Mouse (Mus musculus) liver, embryonic 16.5 days (tissue): ENCODE measurements around the gene Inip. TPM values are rescaled to one million over a fixed set of nuclear protein-coding genes. Genes with fewer than 3 reads are reported as not detected.

ENCODE experiments used
- ATAC-seq: fragments of 200-750 bp; cut with Nextera tagmentation; 2 replicates; pipeline ENCODE4 v1.8.0; 2017; ENCODE audit warnings: low read depth, mild to moderate bottlenecking, moderate number of reproducible peaks, moderate library complexity
- H3K27ac ChIP-seq: fragments of 300-500 bp; sonication (generic); 2 replicates; pipeline ENCODE4 v1.5.1; 2014; ENCODE audit warnings: mild to moderate bottlenecking, low read length
- H3K27me3 ChIP-seq: fragments of 300-500 bp; sonication (generic); 2 replicates; pipeline ENCODE4 v1.6.1; 2014; ENCODE audit warnings: low read depth, low read length, mixed read lengths; ENCODE audit not compliant: control insufficient read depth, insufficient read depth
- H3K36me3 ChIP-seq: fragments of 300-500 bp; sonication (generic); 2 replicates; pipeline ENCODE4 v1.6.1; 2014; ENCODE audit warnings: mild to moderate bottlenecking; ENCODE audit not compliant: control insufficient read depth, insufficient read depth
- H3K4me1 ChIP-seq: fragments of 300-500 bp; sonication (generic); 2 replicates; pipeline ENCODE4 v1.6.1; 2014; ENCODE audit warnings: low read depth, low read length, mixed read lengths; ENCODE audit not compliant: control insufficient read depth
- H3K4me2 ChIP-seq: fragments of 300-500 bp; sonication (generic); 2 replicates; pipeline ENCODE4 v1.6.1; 2014; ENCODE audit warnings: low read depth, low read length, mixed read lengths
- H3K4me3 ChIP-seq: fragments of 300-500 bp; sonication (generic); 2 replicates; pipeline ENCODE4 v1.5.1; 2014; ENCODE audit warnings: low read depth, mild to moderate bottlenecking, low read length
- H3K9ac ChIP-seq: fragments of 300-500 bp; sonication (generic); 2 replicates; pipeline ENCODE4 v1.6.1; 2014; ENCODE audit warnings: low read depth, low read length
- H3K9me3 ChIP-seq: fragments of 300-500 bp; sonication (generic); replicated peaks from 2 replicates; pipeline ENCODE4 v1.6.1; 2016; ENCODE audit warnings: low read length; ENCODE audit not compliant: control insufficient read depth
- WGBS: fragments of 180-500 bp; shearing (Covaris S2); extraction: QIAGEN DNeasy Blood & Tissue Kit; methylation state at CpG from one replicate; pipeline ENCODE4 v1.1.7; 2014; ENCODE audit not compliant: insufficient replicate concordance; 5-methylcytosine and 5-hydroxymethylcytosine counted together
- polyA plus RNA-seq: library from polyadenylated mRNA; unstranded; fragments of >200 nt; fragmentation: Nextera tagmentation; extraction: Ambion mirVana; gene quantifications from 2 replicates; pipeline ENCODE4 v1.2.1, GENCODE M21; 2015

The Inip gene
- 14.0 and 16.3 TPM in 2 replicates for polyA plus RNA-seq

DNA sequence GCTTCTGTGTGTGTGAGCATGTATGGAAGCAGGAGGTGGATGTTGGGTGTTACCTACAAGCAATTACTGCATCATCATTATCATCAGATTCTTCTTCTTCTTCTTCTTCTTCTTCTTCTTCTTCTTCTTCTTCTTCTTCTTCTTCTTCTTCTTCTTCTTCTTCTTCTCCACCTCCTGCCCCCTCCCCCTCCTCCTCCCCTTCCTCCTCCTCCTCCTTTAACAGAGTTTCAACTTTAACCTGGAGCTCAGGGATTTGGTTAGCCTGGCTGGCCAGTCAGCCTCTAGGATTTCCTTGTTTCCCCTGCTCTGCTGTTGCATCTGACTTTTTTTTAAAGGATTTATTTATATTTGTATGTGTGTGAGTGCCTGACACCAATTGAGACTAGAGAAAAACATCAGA is at the start of gene Inip:
TSS of gene Inip (minus strand) at position 101 of the 400 bp plus-strand sequence.
- no peaks in the 10 kb centered on the region for H3K9me3 ChIP-seq
- no peak within 1 kb of the TSS for H3K4me2 ChIP-seq
- no peak within 1 kb of the TSS for H3K4me3 ChIP-seq
- no peak within 1 kb of the TSS for H3K9ac ChIP-seq
- H3K4me1 ChIP-seq: peaks cover 25% of the 10 kb centered on the region
- no peaks in the 10 kb centered on the region for H3K36me3 ChIP-seq
- H3K27me3 ChIP-seq: no peaks in the 10 kb centered on the region
- H3K27ac ChIP-seq: peak within 1 kb of the TSS; percentile 42; the same call in 1 of the 2 replicates
- ATAC-seq: no peak

- Histone ChIP-seq H3K9me3 (no peaks in the 10 kb centered on the region), H3K4me1 (no peaks in the 10 kb centered on the region), H3K4me3 (no peak overlapping the region), H3K36me3 (no peaks in the 10 kb centered on the region), H3K9ac (no peak overlapping the region), H3K4me2 (no peak overlapping the region), H3K27me3 (no peaks in the 10 kb centered on the region), H3K27ac (no peak overlapping the region)
- 66% methylated on average over 2 of the region's 2 CpGs for WGBS
- no peak for ATAC-seq
Measured at GRCm38 (mm10) chr4:59850181-59850580, 48.8 kb upstream of the Inip start.

- ATAC-seq: no peak
- no peak overlapping the region for H3K27ac ChIP-seq
- H3K27me3 ChIP-seq: no peaks in the 10 kb centered on the region
- H3K9ac ChIP-seq: no peak overlapping the region
- H3K9me3 ChIP-seq: no peaks in the 10 kb centered on the region
- no peak overlapping the region for H3K4me2 ChIP-seq
- H3K4me1 ChIP-seq: peaks cover 5% of the 10 kb centered on the region; the same call in 1 of the 2 replicates
- WGBS: 78% methylated on average over 5 of the region's 5 CpGs
- H3K4me3 ChIP-seq: no peak overlapping the region
- no peaks in the 10 kb centered on the region for H3K36me3 ChIP-seq
Measured at GRCm38 (mm10) chr4:59847447-59847846, 46.1 kb upstream of the Inip start.

DNA sequence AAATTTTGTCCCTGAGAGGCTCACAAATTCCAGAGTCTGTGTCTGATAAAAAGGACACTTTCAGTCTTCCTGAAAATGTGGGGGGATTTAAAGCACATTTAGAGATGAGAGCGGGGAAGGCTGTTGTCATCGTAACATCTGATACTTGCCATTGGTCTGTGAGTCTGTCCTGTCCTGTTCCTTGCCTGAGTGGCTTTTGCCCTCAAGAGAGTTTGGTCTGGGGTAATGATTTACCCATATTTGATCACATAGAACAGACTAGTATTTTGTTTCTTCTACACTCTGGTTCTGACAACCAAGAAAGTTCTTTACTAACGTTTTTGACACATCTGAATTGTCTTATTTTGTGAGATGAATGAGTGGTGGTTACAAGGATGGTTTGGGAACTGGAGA is 43.9 kb upstream of the Inip start:
- H3K27me3 ChIP-seq: no peaks in the 10 kb centered on the region
- no peak overlapping the region for H3K4me2 ChIP-seq
- H3K27ac ChIP-seq: 0 out of 2 replicates have a peak overlapping the region, but pooled peaks have one; percentile 4
- peaks cover 5% of the 10 kb centered on the region; the same call in 1 of the 2 replicates for H3K4me1 ChIP-seq
- H3K9ac ChIP-seq: no peak overlapping the region
- H3K4me3 ChIP-seq: no peak overlapping the region
- WGBS: 39% methylated on average over 3 of the region's 3 CpGs
- ATAC-seq: peak; percentile 73
- no peaks in the 10 kb centered on the region for H3K36me3 ChIP-seq
- no peaks in the 10 kb centered on the region for H3K9me3 ChIP-seq

DNA sequence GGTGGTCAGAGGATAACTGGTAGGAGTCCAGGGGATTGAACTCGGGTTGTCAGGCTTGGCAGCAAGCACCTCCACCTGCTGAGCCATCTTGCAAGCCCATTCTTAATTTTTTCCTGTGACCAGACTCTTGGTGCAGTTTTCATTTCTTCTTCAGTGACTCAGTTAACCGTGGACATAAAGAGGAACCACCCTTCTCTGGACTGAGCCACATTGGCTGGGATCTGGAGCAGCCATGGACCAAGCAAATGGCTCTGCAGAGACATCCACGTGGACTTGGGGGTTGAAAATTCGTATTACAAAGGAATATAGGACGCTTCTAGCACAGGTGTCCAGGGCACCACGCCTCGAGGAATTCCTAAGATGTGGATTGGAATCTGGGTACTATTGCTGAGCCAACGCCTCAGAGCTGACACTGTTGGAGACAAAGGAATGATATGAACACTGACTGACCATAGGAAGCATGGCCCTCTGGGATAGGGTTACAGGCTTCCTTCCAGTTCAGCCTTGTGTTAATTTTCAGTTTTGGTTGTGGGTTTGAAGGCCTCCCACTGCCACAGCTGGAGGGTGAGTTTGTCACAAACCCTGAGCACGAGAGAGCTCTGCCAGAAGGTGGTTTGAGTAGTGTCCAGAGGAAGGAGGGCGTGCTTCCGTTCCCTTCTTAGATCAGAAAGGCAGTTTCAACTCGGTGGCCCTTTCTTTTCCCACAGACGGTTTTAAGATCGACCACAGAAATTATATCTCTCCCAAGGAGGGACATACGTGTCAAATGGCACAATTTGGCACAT is 43.3 kb upstream of the Inip start:
- Histone ChIP-seq H3K27ac (0 out of 2 replicates have a peak overlapping the region, but pooled peaks have one; percentile 1), H3K9me3 (no peaks in the 10 kb centered on the region), H3K27me3 (no peaks in the 10 kb centered on the region), H3K9ac (no peak overlapping the region), H3K36me3 (no peaks in the 10 kb centered on the region), H3K4me2 (no peak overlapping the region), H3K4me1 (peaks cover 5% of the 10 kb centered on the region; the same call in 1 of the 2 replicates), H3K4me3 (no peak overlapping the region)
- no peak for ATAC-seq
- WGBS: 29% methylated on average over 15 of the region's 15 CpGs

DNA sequence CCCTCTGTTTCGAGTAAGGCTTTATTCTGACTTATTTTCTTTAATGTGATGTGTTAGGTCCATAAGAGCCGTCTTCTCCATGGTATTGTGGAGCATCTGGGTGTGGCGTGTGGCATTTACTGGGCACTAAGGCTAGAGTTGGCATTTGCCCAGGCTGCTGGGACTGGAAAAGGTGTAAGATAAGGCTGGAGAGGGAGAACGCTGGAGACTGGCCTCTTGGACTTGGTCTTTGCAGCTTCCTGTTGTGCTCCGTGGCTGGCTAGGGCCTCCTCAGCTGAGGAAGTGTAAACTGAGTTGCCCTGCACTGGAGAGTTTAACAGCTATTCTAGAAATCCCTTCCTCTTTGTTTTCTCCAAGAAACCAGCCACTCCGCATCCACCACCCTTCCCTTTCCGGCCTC is 36.3 kb upstream of the Inip start:
- Histone ChIP-seq H3K27me3 (no peaks in the 10 kb centered on the region), H3K4me2 (no peak overlapping the region), H3K9me3 (no peaks in the 10 kb centered on the region), H3K4me1 (no peaks in the 10 kb centered on the region; the same call in 1 of the 2 replicates), H3K27ac (0 out of 2 replicates have a peak overlapping the region, but pooled peaks have one; percentile 41), H3K36me3 (no peaks in the 10 kb centered on the region), H3K9ac (no peak overlapping the region), H3K4me3 (no peak overlapping the region)
- WGBS: 44% methylated on average over 7 of the region's 7 CpGs
- ATAC-seq: no peak

DNA sequence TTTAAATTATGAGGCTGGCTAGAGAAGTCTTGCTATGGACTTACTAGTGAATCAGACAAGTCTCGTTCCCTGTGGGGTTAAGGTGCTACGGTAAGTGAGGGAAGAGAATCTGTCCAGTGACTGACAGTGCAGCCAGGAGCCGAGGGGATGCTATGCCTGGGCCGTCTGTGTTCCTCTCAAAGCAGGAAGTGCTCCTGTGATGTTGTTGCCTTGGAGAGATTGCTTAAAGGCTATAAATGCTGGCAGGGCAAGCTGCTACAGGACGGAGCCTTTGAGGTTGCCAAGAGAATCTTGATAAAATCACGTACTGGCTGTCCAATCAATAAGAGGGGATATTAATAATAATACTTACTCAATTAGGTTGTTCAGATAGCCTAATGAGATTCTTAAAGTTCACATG is 31.4 kb upstream of the Inip start:
- no peak for ATAC-seq
- no peaks in the 10 kb centered on the region for H3K27me3 ChIP-seq
- 44% methylated on average over 6 of the region's 6 CpGs for WGBS
- no peaks in the 10 kb centered on the region for H3K9me3 ChIP-seq
- no peak overlapping the region for H3K9ac ChIP-seq
- H3K4me1 ChIP-seq: no peaks in the 10 kb centered on the region; the same call in 1 of the 2 replicates
- H3K27ac ChIP-seq: no peak overlapping the region
- H3K36me3 ChIP-seq: no peaks in the 10 kb centered on the region
- H3K4me3 ChIP-seq: no peak overlapping the region
- no peak overlapping the region for H3K4me2 ChIP-seq

DNA sequence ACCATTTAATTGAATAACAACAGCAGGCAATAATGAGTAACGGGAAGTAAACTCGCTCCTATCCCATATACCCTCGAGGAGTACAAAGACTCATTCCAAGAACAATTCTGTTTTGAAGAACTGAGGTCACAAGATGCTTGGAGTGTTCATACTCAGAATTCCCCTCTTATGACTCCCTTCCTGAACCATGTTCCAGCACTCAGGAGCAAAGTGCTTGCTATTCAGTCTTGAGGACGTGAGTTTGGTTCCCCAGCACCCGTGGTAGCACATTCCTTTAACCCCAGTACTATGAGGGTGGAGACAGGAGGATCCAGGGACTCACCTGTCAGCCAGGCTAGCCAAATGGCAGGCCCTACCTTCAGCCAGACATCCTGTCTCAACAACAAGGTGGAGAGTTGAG is 29.6 kb upstream of the Inip start:
- 64% methylated on average over 5 of the region's 5 CpGs for WGBS
- no peaks in the 10 kb centered on the region for H3K9me3 ChIP-seq
- no peak overlapping the region for H3K4me3 ChIP-seq
- no peak overlapping the region for H3K4me2 ChIP-seq
- H3K27me3 ChIP-seq: no peaks in the 10 kb centered on the region
- ATAC-seq: no peak
- H3K27ac ChIP-seq: no peak overlapping the region
- no peaks in the 10 kb centered on the region for H3K36me3 ChIP-seq
- H3K9ac ChIP-seq: no peak overlapping the region
- H3K4me1 ChIP-seq: no peaks in the 10 kb centered on the region

- H3K4me2 ChIP-seq: no peak overlapping the region
- no peak overlapping the region for H3K4me3 ChIP-seq
- no peaks in the 10 kb centered on the region for H3K36me3 ChIP-seq
- no peaks in the 10 kb centered on the region for H3K27me3 ChIP-seq
- H3K4me1 ChIP-seq: peaks cover 3% of the 10 kb centered on the region; the same call in 1 of the 2 replicates
- H3K9ac ChIP-seq: no peak overlapping the region
- no peaks in the 10 kb centered on the region for H3K9me3 ChIP-seq
- ATAC-seq: no peak
- H3K27ac ChIP-seq: no peak overlapping the region
- 70% methylated on average over 4 of the region's 4 CpGs for WGBS
Measured at GRCm38 (mm10) chr4:59829072-59829471, 27.7 kb upstream of the Inip start.
